Mouse (Mus musculus) liver, postnatal 0 days (tissue): ENCODE results near the gene Krtcap2. TPM values are rescaled to one million over a fixed set of nuclear protein-coding genes. Genes with fewer than 3 reads are reported as not detected.

ENCODE experiments used
- ATAC-seq: fragments of 200-750 bp; cut with Nextera tagmentation; 2 replicates; pipeline ENCODE4 v1.8.0; 2017; ENCODE audit warnings: mild to moderate bottlenecking, moderate library complexity
- DNase-seq: peaks from one replicate; pipeline ENCODE4 v3.0.0-alpha.2; 2016
- H3K27ac ChIP-seq: fragments of 300-500 bp; sonication (generic); 2 replicates; pipeline ENCODE4 v1.5.1; 2014; ENCODE audit warnings: antibody characterized with exemption, moderate library complexity, mild to moderate bottlenecking, low read depth
- H3K27me3 ChIP-seq: fragments of 300-500 bp; sonication (generic); 2 replicates; pipeline ENCODE4 v1.6.1; 2014; ENCODE audit warnings: low read length, control low read depth, mixed read lengths; ENCODE audit not compliant: insufficient read depth
- H3K36me3 ChIP-seq: fragments of 300-500 bp; sonication (generic); replicated peaks from 2 replicates; pipeline ENCODE4 v1.6.1; 2014; ENCODE audit warnings: mild to moderate bottlenecking, control low read depth, low read length, moderate library complexity, mixed read lengths; ENCODE audit not compliant: insufficient read depth
- H3K4me1 ChIP-seq: fragments of 300-500 bp; sonication (generic); 2 replicates; pipeline ENCODE4 v1.6.1; 2014; ENCODE audit warnings: antibody characterized with exemption, mild to moderate bottlenecking, control low read depth; ENCODE audit not compliant: insufficient read depth
- H3K4me2 ChIP-seq: fragments of 300-500 bp; sonication (generic); 2 replicates; pipeline ENCODE4 v1.6.1; 2014; ENCODE audit warnings: low read depth, mild to moderate bottlenecking, low read length, moderate library complexity, mixed read lengths
- H3K4me3 ChIP-seq: fragments of 300-500 bp; sonication (generic); 2 replicates; pipeline ENCODE4 v1.5.1; 2014; ENCODE audit warnings: low read depth, low read length
- H3K9ac ChIP-seq: fragments of 300-500 bp; sonication (generic); replicated peaks from 2 replicates; pipeline ENCODE4 v1.6.1; 2014; ENCODE audit warnings: mild to moderate bottlenecking, moderate library complexity
- H3K9me3 ChIP-seq: fragments of 300-500 bp; sonication (generic); 2 replicates; pipeline ENCODE4 v1.6.1; 2016; ENCODE audit warnings: mild to moderate bottlenecking, control low read depth, low read length, mixed read lengths
- CTCF ChIP-seq: sonication (generic); IDR thresholded peaks from 2 replicates; pipeline ENCODE4 v1.5.1; 2016; ENCODE audit warnings: antibody characterized with exemption, low read depth
- EP300 ChIP-seq: IDR thresholded peaks from 2 replicates; pipeline ENCODE4 v1.6.1; 2016; ENCODE audit warnings: antibody characterized with exemption, low read depth, mild to moderate bottlenecking
- WGBS: fragments of 180-500 bp; shearing (Covaris S2); extraction: QIAGEN DNeasy Blood & Tissue Kit; methylation state at CpG from one replicate; pipeline ENCODE4 v1.1.7; 2014; ENCODE audit not compliant: insufficient replicate concordance; 5-methylcytosine and 5-hydroxymethylcytosine counted together
- polyA plus RNA-seq: library from polyadenylated mRNA; unstranded; fragments of >200 nt; fragmentation: Nextera tagmentation; extraction: Ambion mirVana; gene quantifications from 2 replicates; pipeline ENCODE4 v1.2.1, GENCODE M21; 2015

Krtcap2 gene
- polyA plus RNA-seq, 1 experiment from 2014 or later, result 141 TPM

DNA sequence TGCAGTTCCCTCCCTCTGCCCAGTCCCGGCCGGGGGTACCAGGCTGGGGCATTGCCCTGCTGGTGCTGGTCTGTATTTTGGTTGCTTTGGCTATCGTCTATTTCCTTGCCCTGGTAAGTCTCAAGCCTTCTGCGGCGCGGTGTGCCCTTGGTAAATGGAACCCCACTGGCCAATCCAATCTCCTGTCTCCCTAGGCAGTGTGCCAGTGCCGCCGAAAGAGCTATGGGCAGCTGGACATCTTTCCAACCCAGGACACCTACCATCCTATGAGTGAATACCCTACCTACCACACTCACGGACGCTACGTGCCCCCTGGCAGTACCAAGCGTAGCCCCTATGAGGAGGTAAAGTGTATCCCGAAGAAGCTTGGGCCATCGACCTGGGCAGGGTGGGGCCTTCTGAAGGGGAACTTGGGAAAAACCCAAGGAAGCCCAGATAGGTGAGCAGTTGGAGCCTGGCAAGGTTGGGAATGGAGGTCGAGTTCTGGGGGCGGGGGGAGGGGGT lies 13.9 kb upstream of the Krtcap2 start:
- DNase-seq, result no peak

DNA sequence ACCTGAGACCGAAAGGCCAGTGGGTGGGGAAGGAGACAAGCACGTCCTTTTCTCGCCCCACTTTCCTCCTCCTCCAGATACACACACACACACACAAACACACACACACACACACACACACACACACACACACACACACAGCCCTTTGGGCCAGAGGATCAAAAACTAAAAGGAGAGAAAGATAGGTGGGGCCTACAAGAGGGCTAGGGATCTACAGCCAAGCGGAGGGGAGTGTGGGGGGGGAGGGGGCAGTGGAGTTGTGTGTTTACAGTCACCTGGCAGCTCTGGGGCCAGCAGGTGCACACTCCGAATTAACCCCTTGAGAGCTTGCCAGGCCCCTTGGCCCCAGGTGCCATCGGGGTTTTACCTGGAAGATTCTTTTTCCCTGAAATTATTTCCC lies 13.2 kb upstream of the Krtcap2 start:
- Histone ChIP-seq H3K4me2 (no peak overlapping the region), H3K27ac (no peak overlapping the region), H3K36me3 (no peaks in the 10 kb centered on the region), H3K27me3 (peaks cover 20% of the 10 kb centered on the region), H3K4me3 (no peak overlapping the region), H3K4me1 (peaks cover 9% of the 10 kb centered on the region), H3K9me3 (no peaks in the 10 kb centered on the region), H3K9ac (no peak overlapping the region)
- no peak for ATAC-seq
- 61% methylated on average over 6 of the region's 6 CpGs for WGBS
- no peak for TF ChIP-seq EP300
- no peak for TF ChIP-seq CTCF
- DNase-seq, result no peak

More for the DNA sequence above, 13.9 kb upstream of the Krtcap2 start:
- Histone ChIP-seq H3K27me3 (peaks cover 28% of the 10 kb centered on the region), H3K4me2 (no peak overlapping the region), H3K36me3 (no peaks in the 10 kb centered on the region), H3K27ac (no peak overlapping the region), H3K4me3 (no peak overlapping the region), H3K4me1 (peaks cover 15% of the 10 kb centered on the region), H3K9ac (no peak overlapping the region), H3K9me3 (no peaks in the 10 kb centered on the region)
- no peak for ATAC-seq
- no peak for TF ChIP-seq EP300
- no peak for TF ChIP-seq CTCF
- WGBS, result 76% methylated on average over 16 of the region's 16 CpGs

DNA sequence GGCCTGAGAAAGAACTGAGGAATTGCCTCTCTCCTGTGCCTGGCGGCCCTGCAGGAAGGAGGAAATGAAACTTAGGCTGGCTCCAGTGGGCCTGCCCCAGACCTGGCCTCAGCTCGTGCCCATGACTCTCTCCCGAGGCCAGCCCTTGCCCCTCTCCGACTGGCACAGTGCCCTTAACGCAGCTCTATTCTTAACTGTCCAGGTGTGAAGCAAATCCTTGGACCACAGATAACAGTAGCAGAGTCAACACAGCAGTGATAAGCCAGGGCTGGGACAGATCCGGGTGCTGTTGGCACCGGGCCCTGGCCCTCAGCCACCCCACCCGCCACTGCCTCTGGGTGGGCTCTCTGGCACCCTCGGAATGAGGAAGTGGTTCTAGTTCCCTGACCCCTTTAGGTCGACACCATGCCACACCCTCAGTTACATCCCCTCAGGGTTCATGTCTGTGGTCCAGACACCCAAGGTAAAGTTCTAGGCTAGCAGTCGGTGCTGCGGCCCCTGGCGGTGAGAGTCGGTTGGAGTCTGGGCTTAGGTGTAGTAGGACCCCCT lies 12.1 kb upstream of the Krtcap2 start:
- 34% methylated on average over 14 of the region's 14 CpGs for WGBS
- no peaks in the 10 kb centered on the region for H3K9me3 ChIP-seq
- ATAC-seq, result peak; percentile 19; the same call in 1 of the 2 replicates

DNA sequence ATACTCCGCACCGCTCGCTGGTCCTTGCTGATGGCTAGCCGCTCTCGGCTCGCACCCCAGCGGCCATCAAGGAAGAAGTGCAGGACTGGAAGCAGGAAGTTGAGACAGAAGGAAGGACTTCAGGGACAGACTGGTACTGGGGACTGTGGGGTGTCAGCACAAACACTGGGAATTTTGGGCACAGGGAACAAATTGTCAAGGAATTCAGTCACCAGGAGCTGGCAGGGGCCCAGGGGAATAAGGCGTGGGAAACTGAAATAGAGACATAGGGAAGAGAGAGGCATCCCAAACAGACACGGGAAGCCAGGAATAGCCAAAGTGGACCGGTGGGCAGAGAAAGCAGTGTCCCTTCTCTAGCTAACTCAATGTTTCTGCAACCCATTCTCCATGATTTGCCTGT lies 9.2 kb upstream of the Krtcap2 start:
- ATAC-seq (no peak), DNase-seq (no peak)
- H3K4me3 ChIP-seq, result no peak overlapping the region
- H3K9me3 ChIP-seq, result no peaks in the 10 kb centered on the region
- H3K4me1 ChIP-seq, result peaks cover 6% of the 10 kb centered on the region; the same call in 1 of the 2 replicates
- 87% methylated on average over 10 of the region's 10 CpGs for WGBS
- no peak overlapping the region for H3K4me2 ChIP-seq
- no peak overlapping the region for H3K9ac ChIP-seq
- H3K27me3 ChIP-seq, result peaks cover 6% of the 10 kb centered on the region; the same call in 1 of the 2 replicates
- H3K36me3 ChIP-seq, result no peaks in the 10 kb centered on the region
- TF ChIP-seq CTCF (no peak), EP300 (no peak)
- H3K27ac ChIP-seq, result no peak overlapping the region

More for the DNA sequence above, 12.1 kb upstream of the Krtcap2 start:
- H3K4me3 ChIP-seq, result no peak overlapping the region
- H3K27ac ChIP-seq, result no peak overlapping the region
- 0 out of 2 replicates have a peak, but pooled peaks have one; percentile 11 for TF ChIP-seq CTCF
- TF ChIP-seq EP300, result no peak
- H3K4me2 ChIP-seq, result no peak overlapping the region
- H3K36me3 ChIP-seq, result no peaks in the 10 kb centered on the region
- peaks cover 6% of the 10 kb centered on the region; the same call in 1 of the 2 replicates for H3K4me1 ChIP-seq
- peaks cover 16% of the 10 kb centered on the region for H3K27me3 ChIP-seq
- H3K9ac ChIP-seq, result no peak overlapping the region; the same call in 1 of the 2 replicates
- no peak for DNase-seq

DNA sequence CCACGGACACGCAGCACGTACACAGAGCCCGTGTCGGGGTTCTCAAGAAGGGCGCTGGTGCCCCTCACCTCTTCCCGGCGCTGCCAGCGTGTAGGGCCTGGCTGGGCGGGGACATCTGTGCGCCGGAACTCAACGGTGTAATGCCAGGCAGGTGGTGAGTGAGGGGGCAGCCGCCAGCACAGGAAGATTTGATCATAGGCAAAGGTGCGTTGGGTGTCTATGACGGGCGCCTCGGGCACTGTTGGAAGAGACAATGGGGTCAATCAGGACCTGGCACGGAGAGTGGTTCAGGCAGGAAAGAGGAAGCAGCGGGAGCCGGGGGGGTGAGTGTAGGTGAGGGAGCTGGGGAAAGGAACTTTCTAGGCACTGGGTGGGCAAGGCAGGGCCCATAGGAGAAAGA lies 8.1 kb upstream of the Krtcap2 start:
- ATAC-seq (no peak), DNase-seq (no peak)
- H3K27me3 ChIP-seq, result no peaks in the 10 kb centered on the region
- H3K9me3 ChIP-seq, result no peaks in the 10 kb centered on the region
- WGBS, result 83% methylated on average over 21 of the region's 21 CpGs
- no peak overlapping the region for H3K9ac ChIP-seq
- no peak overlapping the region for H3K27ac ChIP-seq
- H3K4me1 ChIP-seq, result peaks cover 6% of the 10 kb centered on the region; the same call in 1 of the 2 replicates
- no peak overlapping the region for H3K4me3 ChIP-seq
- H3K36me3 ChIP-seq, result no peaks in the 10 kb centered on the region
- no peak for TF ChIP-seq EP300
- no peak for TF ChIP-seq CTCF
- H3K4me2 ChIP-seq, result no peak overlapping the region

DNA sequence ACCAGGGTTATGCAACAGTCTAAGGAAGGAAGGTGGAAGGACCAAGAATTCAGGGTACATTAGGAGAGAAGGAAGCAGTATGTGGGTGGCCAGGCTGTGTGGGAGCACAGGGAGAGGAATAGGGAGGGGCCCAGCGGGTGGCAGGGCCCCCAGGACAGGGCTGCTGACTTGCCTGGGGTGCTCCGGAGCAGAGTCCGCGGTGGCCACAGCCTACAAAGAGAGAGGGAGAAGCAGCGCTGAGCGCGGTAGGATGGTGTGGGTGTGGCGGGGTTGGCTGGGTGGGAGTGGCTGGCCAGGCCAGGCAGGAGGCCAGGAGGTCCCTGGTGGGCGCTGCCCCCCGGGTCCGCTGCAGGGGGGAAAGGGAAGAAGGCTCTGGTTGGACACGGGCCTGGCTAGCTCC lies 7.3 kb upstream of the Krtcap2 start:
- Histone ChIP-seq H3K27ac (no peak overlapping the region), H3K27me3 (no peaks in the 10 kb centered on the region), H3K9me3 (no peaks in the 10 kb centered on the region), H3K4me1 (peaks cover 7% of the 10 kb centered on the region), H3K36me3 (no peaks in the 10 kb centered on the region), H3K4me2 (no peak overlapping the region), H3K4me3 (no peak overlapping the region), H3K9ac (no peak overlapping the region)
- DNase-seq, result no peak
- TF ChIP-seq CTCF, result no peak
- TF ChIP-seq EP300, result no peak
- WGBS, result 51% methylated on average over 10 of the region's 12 CpGs
- ATAC-seq, result no peak
